Mouse (Mus musculus) hindbrain, postnatal 0 days (tissue): Measurements from ENCODE around the gene Eif4enif1. TPM values are rescaled to one million over a fixed set of nuclear protein-coding genes. Genes with fewer than 3 reads are reported as not detected.

Source experiments
- ATAC-seq: fragments of 200-750 bp; cut with Nextera tagmentation; 2 replicates; pipeline ENCODE4 v1.8.0; 2017; ENCODE audit warnings: mild to moderate bottlenecking, moderate TSS enrichment, moderate library complexity
- DNase-seq: peaks from one replicate; pipeline ENCODE4 v3.0.0-alpha.2; 2015; ENCODE audit warnings: low spot score
- H3K27ac ChIP-seq: fragments of 300-500 bp; sonication (generic); 2 replicates; pipeline ENCODE4 v1.5.1; 2014; ENCODE audit warnings: mild to moderate bottlenecking
- H3K27me3 ChIP-seq: fragments of 300-500 bp; sonication (generic); 2 replicates; pipeline ENCODE4 v1.6.1; 2014; ENCODE audit warnings: low read length, mixed read lengths; ENCODE audit not compliant: insufficient read depth
- H3K36me3 ChIP-seq: fragments of 300-500 bp; sonication (generic); 2 replicates; pipeline ENCODE4 v1.6.1; 2014; ENCODE audit warnings: low read length, mixed read lengths; ENCODE audit not compliant: insufficient read depth
- H3K4me1 ChIP-seq: fragments of 300-500 bp; sonication (generic); 2 replicates; pipeline ENCODE4 v1.6.1; 2014; ENCODE audit warnings: antibody characterized with exemption, low read length, mixed read lengths; ENCODE audit not compliant: insufficient read depth
- H3K4me2 ChIP-seq: fragments of 300-500 bp; sonication (generic); 2 replicates; pipeline ENCODE4 v1.6.1; 2014; ENCODE audit warnings: low read depth, mild to moderate bottlenecking, low read length, moderate library complexity, mixed read lengths
- H3K4me3 ChIP-seq: fragments of 300-500 bp; sonication (generic); 2 replicates; pipeline ENCODE4 v1.5.1; 2014; ENCODE audit warnings: low read length
- H3K9ac ChIP-seq: fragments of 300-500 bp; sonication (generic); replicated peaks from 2 replicates; pipeline ENCODE4 v1.6.1; 2014; ENCODE audit warnings: mild to moderate bottlenecking, low read length, moderate library complexity, mixed read lengths
- H3K9me3 ChIP-seq: fragments of 300-500 bp; sonication (generic); 2 replicates; pipeline ENCODE4 v1.6.1; 2016; ENCODE audit warnings: low read length, mixed read lengths
- CTCF ChIP-seq: IDR thresholded peaks from 2 replicates; pipeline ENCODE4 v1.5.1; 2016; ENCODE audit warnings: antibody characterized with exemption, control low read depth, low read depth
- WGBS: fragments of 180-500 bp; shearing (Covaris S2); extraction: QIAGEN DNeasy Blood & Tissue Kit; methylation state at CpG from one replicate; pipeline ENCODE4 v1.1.7; 2014; 5-methylcytosine and 5-hydroxymethylcytosine counted together
- polyA plus RNA-seq: library from polyadenylated mRNA; unstranded; fragments of >200 nt; fragmentation: Nextera tagmentation; extraction: Ambion mirVana; gene quantifications from 2 replicates; pipeline ENCODE4 v1.2.1, GENCODE M21; 2015
- total RNA-seq: library from RNA; depleted of rRNA; stranded (reverse); fragments of >200 nt; gene quantifications from 2 replicates; pipeline ENCODE4 v1.2.3, GENCODE M21; 2014; rRNA removed

Eif4enif1 gene
- total and polyA plus RNA-seq, 2 experiments from 2014 or later: 35.3 to 42.1 TPM

DNA sequence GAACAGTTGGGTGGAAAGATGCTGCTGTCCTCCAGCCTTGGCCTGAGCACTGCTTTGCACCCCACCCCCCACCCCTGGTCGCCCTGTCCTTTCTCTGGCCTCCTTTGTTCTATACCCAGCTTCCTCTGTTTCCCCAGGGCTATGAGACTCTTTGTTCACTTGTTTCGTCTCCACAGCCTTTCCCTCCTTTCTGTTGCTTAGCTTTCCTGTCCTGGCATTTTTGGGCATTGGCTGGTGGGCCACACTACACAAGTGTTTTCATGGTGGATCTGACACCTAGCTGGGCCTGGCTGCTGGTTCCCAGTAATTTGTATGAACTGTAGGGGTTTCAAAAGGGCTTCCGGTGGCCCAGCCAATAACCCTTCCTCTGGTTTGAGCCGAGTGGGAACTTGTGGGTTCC, 91.2 kb downstream of the Eif4enif1 start:
- Histone ChIP-seq H3K36me3 (peaks cover 35% of the 10 kb centered on the region), H3K27ac (peak overlapping the region; percentile 100; the same call in 1 of the 2 replicates), H3K4me2 (peak overlapping the region; percentile 98), H3K4me1 (peaks cover 23% of the 10 kb centered on the region), H3K4me3 (peak overlapping the region; percentile 74), H3K9me3 (no peaks in the 10 kb centered on the region), H3K27me3 (no peaks in the 10 kb centered on the region), H3K9ac (peak overlapping the region; percentile 94)
- no peak for TF ChIP-seq CTCF
- WGBS: 7% methylated on average over 4 of the region's 4 CpGs
- DNase-seq: no peak
- no peak for ATAC-seq

Other genes starting within 250 kb of the Eif4enif1 start
- 16.9 and 18.2 TPM in 2 replicates for gene Sfi1, start 8.9 kb upstream of the Eif4enif1 start, total RNA-seq
- gene Sfi1, start 8.9 kb upstream of the Eif4enif1 start, polyA plus RNA-seq: 9.5 and 9.9 TPM in 2 replicates
- gene Drg1, start 64.0 kb downstream of the Eif4enif1 start, total RNA-seq: 62.3 and 73.1 TPM in 2 replicates
- gene Drg1, start 64.0 kb downstream of the Eif4enif1 start, polyA plus RNA-seq: 176 and 186 TPM in 2 replicates
- gene Patz1, start 86.5 kb downstream of the Eif4enif1 start, total RNA-seq: 89.6 and 97.1 TPM in 2 replicates
- gene Patz1, start 86.5 kb downstream of the Eif4enif1 start, polyA plus RNA-seq: 38.8 and 40.4 TPM in 2 replicates
- gene Pik3ip1, start 128.0 kb downstream of the Eif4enif1 start, total RNA-seq: 34.3 and 40.9 TPM in 2 replicates
- 41.6 and 45.4 TPM in 2 replicates for gene Pik3ip1, start 128.0 kb downstream of the Eif4enif1 start, polyA plus RNA-seq
- gene Limk2, start 206.8 kb downstream of the Eif4enif1 start, total RNA-seq: 206 and 235 TPM in 2 replicates
- 110 and 113 TPM in 2 replicates for gene Limk2, start 206.8 kb downstream of the Eif4enif1 start, polyA plus RNA-seq
- gene Rnf185, start 250.0 kb downstream of the Eif4enif1 start, total RNA-seq: 36.1 and 40.2 TPM in 2 replicates
- 31.4 and 36.6 TPM in 2 replicates for gene Rnf185, start 250.0 kb downstream of the Eif4enif1 start, polyA plus RNA-seq